Mouse (Mus musculus) olfactory bulb, adult 2 months (tissue): ENCODE results near the gene Cst13.

Source experiments
- CTCF ChIP-seq: fragments of 200-500 bp; IDR thresholded peaks from 2 replicates; pipeline ENCODE4 v1.5.1; 2012; ENCODE audit warnings: low read depth, mild to moderate bottlenecking, low read length, moderate library complexity; ENCODE audit not compliant: insufficient read depth
- POLR2A ChIP-seq: fragments of 200-500 bp; IDR thresholded peaks from 2 replicates; pipeline ENCODE4 v1.6.1; 2012; ENCODE audit warnings: mild to moderate bottlenecking, low read depth, low read length, moderate library complexity; ENCODE audit not compliant: insufficient read depth

DNA sequence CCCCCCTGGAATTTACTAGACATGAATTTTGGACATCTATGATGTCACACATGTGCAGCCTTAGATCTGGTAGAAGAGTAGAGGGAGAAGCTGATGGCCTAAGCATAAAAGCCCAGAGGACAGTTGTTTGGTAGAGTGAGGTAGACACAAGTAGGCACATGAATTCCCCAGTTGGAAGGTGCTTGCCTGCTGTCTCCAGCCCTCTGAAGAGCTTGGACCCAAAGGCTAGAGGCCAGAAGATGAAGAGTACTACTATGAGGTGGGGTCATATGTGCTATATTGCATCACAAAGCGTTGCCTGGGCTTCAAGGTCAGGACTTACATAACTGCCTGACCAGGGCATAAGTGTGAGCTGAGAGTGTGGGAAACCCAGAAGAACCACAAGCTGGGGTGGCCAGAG is 21.4 kb upstream of the Cst13 start, which contains the start of gene Cst8:
- TF ChIP-seq POLR2A (no peak), CTCF (no peak)
